Mouse (Mus musculus): ENCODE measurements around the gene Ifit1bl2. TPM values are rescaled to one million over a fixed set of nuclear protein-coding genes. Genes with fewer than 3 reads are reported as not detected.
"Not testable (repeated sequence)": the region's sequence is repeated elsewhere in the genome, so short reads cannot be mapped to it uniquely, and the experiment has no call there.

Ifit1bl2 gene
- 0.37 and 0.38 TPM in 2 replicates for polyA plus RNA-seq (2012; rRNA removed)

DNA sequence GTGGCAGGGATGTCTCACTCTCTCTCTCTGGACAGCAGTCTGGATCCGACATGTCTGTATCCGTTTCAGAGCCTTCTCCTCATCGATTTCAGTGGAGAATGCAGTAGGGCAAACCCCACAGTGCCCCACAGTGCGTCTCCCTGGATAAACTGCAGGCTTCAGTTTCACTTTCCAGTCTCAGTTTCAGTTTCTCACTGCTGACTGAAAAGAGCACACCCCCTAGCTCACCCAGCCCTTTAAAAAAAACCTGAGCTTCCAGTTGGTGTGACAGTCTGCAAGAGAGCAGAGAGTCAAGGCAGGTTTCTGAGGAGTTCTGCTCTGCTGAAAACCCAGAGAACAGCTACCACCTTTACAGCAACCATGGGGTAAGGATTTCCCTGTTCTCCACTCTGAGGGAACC, at the start of gene Ifit1bl2, which contains the start of gene Ifit1:
Gene Ifit1bl2, minus strand, starts transcription at position 121 of the 400 bp plus-strand sequence.
Gene Ifit1, plus strand, starts transcription at position 249 of the 400 bp plus-strand sequence.
- no peak for DNase-seq (ENCODE audit: low spot score)

DNA sequence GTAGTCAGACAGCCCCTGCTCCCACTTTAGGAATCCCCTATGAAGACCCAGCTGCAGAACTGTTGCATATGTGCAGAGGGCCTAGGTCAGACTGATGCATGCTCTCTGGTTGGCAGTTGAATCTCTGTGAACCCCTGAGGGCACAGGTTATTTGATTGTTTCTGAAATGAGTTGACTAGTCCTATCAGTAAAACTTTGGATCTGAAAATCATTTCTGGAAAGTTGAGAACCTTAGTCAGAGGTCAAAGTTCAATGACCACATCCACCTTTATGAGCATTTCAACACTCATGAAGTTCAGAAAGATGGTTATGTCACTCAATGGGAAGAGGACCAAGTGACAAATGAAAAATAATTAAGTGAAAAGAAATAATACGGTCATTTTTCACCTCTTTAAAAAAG, 45.0 kb upstream of the Ifit1bl2 start:
- no peak for DNase-seq (ENCODE audit: low spot score)

DNA sequence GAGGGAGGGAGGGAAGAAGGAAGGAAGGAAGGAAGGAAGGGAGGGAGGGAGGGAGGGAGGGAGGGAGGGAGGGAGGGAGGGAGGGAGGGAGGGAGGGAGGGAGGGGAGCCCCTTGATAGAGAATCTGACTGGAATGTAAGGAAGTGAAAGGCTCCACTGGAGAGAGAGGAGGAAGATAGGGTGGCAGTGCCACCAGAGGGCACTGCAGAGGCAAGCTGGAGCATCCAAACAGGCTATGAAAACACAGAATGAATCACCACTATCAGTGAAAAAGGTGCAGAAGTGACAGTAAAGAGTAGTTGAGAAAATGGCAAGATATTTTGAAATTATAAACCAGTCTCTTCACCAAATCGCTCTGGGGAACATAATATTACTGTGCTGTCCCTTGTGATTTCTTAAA, 44.3 kb upstream of the Ifit1bl2 start:
- no peak for DNase-seq (ENCODE audit: low spot score)

DNA sequence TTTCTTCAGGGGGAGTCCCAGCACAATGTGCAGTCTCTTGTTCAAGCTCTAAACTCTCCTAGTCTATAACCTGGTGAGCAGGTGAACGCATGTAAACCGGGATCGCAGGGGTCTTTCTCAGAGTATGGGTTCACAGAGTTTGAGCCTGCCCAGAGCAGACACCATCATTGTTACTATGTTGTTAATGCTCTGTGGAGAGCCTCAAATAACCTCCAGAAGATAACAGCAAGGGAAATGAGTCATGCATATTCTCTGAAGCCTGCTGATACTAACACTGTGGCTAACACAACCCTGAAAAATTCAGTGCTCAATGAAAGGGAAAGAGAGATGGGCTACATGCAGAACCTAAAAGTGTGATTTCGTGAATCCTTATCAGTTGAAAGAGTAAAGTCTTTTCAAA, 37.9 kb upstream of the Ifit1bl2 start:
- no peak for DNase-seq (ENCODE audit: low spot score)

DNA sequence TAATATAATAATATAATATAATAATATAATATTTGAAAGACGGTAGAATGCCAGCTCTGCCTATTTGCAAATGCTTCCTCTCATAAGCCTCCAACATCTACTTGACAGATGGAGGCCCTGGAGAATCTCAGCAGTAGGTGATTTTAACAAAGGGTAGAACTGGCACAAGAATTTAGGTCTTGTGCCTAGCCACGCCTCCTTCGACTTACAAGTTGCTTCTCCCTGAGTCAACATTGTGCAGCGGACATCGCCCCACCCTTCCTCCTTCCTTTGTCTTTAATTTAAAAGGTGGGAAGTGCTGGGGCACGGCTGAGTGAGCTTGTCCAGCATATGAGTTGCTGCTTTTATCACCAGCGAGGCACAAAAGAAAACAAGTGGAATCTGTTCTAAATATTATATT, 32.9 kb upstream of the Ifit1bl2 start:
- no peak for DNase-seq (ENCODE audit: low spot score)

DNA sequence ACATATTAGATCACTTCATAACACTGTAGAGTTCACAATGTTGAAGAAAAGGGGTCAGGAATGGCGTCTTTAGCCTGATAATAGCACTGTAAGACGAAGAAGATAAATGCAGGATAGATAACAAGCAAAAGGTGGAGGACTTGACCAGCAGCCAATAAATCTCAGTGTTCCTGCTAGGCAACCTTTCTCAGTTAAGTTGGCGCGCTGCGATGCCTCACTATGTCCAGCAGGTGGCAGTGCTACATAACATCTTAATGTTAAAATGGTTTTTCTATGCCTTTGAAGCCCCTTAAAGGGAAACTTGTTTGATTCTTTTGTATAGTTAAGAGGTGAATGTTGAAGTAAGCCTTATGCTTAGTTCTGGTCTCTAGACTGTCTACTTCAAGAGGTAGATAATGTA, 25.6 kb upstream of the Ifit1bl2 start:
- no peak for DNase-seq (ENCODE audit: low spot score)

DNA sequence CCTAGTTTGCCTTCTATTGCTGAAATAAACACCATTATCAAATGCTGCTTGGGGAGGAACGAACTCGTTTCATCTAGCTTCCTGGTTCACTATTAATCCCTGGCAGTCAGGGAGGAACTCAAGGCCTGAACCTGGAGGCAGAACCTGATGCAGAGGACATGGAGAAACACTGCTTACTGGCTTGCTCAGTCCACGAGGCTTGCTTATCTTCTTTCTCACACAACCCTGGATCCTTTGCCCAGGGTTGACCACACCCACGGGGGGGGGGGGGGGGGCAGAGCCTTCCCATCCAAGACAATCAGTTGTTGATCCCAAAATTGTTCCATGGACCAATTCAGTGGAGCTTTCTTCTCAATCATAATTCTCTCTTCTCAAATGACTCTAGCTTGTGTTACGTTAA, 22.2 kb upstream of the Ifit1bl2 start:
- no peak for DNase-seq (ENCODE audit: low spot score)

DNA sequence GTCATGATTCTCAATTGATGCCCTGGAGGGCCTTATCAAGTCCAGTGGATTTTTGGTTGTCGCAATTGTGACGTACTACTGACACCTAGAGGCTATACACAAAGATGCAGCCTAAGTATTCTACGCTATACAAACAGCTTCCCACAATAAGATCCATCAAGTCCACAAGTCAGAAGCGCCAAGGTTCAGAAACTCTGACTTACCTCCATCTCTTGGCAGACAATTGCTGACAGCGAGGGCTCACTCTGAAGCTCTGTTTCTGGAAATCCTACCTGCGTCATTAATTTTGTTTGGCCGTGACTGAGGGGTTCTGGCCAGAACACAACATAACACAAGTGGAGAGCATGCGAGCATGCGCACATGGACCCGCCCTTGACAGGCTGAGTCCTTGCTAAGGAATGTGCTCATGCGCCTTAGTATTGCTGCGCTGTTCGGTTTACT, 21.5 kb upstream of the Ifit1bl2 start:
- peak; percentile 31 for DNase-seq (ENCODE audit: low spot score)

DNA sequence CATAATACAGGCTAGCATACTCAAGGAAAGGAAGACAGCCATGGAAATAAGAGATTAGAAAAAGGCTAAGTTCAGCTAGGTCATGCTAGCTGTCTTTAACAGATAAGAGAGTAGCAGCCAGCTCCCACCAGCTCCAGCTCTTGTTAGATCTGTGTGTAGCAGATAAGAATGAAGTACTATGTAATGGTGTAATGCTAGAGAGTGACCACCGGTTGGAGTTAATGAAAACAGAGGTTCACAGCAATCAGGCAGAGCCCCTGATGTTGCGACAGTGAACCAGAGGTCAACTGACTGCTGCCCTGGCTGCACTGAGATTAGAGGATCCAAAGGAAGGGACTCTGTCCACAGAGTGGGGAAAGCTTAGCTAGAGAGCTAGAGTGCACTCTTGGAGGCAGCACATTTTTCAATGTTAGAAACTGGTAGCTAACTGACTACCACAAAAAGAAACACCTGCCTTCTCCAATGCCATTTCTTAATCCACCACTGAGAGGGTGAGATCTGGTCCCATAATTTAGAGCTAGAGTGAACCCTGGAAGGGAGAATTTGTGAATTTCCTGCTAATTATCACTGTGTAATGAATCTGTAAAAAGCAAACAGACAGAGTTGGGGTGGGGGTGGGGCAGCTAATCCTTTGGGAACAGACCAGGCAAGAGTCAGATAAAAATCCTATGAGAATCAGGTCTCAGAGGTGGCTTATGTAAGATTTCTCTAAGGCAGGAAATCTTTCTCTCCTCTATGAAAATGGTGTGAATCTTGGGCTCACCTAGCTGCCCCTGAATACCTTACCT, 16.2 kb upstream of the Ifit1bl2 start:
- DNase-seq (ENCODE audit: low spot score), result no peak

DNA sequence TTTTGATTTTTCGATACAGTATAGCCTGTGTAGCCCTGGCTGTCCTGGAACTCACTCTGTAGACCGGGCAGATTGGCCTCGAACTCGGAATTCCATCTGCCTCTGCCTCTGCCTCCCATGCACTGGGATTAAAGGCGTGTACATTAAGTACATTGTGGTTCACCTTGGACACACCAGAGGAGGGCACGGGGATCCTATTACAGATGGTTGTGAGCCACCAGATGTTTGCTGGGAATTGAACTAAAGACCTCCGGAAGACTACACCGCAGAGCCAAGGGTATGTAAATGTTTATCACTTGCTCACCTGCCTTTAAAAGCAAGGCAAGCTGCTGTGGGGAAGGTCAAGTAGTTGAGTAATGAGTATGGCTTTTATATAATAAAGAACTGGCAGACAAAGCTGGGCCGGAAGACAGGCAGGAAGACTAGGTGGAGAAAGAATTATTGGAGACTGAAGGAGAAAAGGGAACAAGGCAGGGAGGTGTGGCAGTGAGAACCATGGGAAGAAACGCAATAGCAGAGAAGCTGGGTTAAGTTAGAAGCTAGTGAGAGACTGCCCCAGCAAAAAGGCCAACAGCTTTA, 14.8 kb upstream of the Ifit1bl2 start:
- no peak for DNase-seq (ENCODE audit: low spot score)

DNA sequence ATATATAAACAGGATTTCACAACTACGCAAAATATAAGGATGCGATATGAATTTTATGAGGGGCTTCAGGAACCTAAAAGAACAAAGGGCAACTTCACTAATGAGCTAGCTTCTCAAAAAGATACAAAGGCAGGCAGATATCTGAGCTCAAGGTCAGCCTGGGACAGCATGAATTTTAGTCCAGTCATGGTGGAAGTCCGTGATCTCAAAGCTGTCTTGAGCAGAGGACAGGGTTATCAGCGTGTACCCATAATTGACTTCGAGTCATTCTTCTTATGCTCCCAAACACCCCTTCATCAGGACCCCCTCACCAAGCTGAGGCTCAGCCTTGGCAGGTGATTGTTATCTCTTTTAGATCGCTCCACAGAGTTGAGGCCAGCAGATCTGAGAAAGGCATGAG, 10.5 kb upstream of the Ifit1bl2 start:
- DNase-seq (ENCODE audit: low spot score), result no peak

DNA sequence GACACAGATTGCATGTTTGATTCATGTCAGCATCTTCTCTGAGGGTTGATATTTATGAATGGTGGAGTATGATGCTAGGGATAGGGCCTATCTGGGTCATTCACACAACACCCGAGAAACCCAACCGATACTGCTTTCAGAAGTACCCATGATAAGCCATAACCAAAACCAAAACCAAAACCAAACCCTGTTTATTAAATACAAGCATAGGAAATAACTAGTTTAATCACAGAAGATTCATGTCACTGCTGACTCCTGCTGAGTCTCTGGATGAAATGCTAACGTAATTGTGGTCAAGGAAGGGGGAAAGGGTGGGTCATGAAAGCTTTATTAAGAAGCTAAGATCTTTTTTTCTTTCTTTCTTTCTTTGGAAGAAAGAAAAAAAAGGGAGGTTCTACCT, 9.7 kb upstream of the Ifit1bl2 start:
- DNase-seq (ENCODE audit: low spot score), result no peak

DNA sequence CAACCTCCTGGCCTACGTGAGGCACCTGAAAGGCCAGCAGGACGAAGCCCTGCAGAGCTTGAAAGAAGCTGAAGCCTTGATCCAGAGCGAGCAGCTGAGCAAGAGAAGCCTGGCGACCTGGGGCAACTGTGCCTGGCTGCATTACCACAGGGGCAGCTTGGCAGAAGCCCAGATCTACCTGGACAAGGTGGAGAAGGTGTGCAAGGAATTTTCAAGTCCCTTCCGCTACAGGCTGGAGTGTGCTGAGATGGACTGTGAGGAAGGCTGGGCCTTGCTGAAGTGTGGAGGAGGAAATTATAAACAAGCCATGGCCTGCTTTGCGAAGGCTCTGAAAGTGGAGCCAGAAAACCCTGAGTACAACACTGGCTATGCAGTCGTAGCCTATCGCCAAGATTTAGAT, 7.1 kb upstream of the Ifit1bl2 start:
- not testable (repeated sequence) for DNase-seq (ENCODE audit: low spot score)

DNA sequence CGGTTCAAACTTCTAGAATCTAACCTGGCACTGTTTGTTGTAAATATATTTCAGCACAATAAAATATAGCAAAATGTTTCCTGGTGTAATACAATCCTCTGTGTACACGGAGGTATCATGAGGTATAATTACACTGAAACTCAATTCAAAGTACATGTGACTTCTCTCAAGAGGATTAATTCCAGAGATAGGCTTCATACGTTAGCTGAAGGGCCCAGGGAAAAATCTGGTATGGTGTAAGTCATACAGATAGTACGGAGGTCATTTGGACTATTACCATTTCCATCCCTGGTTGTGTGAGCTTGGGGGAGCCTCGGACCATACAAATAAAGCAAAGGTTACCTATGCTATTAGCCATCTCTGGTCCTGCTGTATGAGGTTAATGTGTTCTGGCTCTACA, 2.1 kb upstream of the Ifit1bl2 start:
- DNase-seq (ENCODE audit: low spot score), result no peak

DNA sequence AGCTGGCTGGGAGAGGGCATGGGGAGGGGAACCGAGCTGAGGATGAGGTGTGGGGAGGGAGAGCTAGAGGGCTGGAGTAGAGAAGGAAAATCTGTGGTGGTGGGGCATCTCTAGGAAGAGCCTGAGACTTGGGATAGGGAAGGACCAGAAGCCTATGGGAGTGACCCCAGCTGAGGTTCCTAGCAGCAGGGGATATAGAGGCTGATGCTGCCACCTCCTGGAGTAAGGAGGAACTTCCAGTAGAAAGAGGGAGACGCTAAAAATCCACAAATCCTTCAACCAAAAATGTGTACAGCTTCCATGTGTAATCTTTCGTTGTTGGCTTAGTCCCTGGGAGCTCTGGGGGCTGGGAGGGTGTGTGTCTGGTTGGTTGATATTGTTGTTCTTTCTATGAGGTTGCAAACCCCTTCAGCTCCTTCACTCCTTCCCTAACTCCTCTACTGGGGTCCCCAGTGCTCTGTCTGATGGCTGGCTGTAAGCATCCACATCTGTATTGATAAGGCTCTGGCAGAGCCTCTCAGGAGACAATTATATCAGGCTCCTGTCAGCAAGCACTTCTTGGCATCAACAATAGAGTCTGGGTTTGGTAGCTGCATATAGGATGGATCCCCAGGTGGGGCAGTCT, 3.5 kb downstream of the Ifit1bl2 start:
- no peak for DNase-seq (ENCODE audit: low spot score)

DNA sequence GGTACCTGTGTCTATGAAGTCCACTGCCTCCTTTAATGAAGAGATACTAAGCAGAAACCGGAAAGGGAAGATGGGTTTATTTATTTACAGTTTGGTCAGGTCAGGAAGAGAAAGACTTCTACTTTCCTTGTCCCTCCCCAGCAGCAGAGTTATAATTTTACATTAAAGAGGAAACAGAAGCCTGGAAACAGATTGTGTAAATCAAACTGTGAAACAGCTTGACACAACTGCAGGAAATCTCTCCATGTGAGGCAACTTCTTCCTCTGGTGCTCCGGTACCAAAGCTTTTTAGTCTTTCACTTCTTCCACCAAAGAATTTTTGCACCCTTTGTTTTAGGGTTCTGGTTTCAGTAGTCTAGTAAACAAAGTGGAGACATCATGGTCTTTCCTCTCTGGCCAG, 7.1 kb downstream of the Ifit1bl2 start:
- DNase-seq (ENCODE audit: low spot score), result no peak

DNA sequence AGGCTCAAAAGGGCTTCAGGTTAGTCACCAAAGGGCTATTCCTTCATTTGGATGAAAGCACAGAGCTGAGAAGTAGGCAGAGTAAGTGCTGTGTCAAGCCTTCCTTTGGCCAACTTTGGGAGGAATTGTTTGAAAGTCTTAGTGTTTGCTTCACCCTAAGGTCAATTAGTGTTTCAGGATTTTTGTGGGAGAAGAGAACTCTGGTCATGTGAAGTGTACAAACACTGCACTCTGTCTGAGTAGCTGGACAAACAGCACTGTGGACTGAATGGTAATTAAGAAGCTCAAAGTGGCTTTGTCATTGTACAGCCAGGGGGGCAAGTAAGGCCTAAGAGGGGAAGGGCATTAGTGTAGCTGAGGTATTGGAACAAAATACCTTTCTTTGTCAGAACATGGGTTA, 9.1 kb downstream of the Ifit1bl2 start:
- DNase-seq (ENCODE audit: low spot score), result no peak

DNA sequence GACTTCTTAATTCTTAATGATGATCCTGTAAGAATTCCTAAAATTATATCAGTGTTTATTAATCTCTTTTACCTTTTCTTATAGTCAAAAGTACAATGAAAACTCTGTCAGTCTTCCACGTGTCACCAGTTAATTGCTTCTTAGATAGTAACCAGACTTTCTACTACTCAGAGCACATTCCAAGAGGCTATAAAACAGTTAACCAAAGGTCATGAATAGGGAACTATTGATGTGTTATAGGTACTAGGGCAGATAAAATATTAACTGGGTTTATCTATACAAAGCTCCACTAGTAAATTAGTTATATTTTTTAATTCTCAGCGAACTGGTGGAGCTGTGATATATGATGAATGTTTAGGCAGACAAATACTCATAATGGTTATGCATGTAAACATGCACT, 13.0 kb downstream of the Ifit1bl2 start:
- no peak for DNase-seq (ENCODE audit: low spot score)

DNA sequence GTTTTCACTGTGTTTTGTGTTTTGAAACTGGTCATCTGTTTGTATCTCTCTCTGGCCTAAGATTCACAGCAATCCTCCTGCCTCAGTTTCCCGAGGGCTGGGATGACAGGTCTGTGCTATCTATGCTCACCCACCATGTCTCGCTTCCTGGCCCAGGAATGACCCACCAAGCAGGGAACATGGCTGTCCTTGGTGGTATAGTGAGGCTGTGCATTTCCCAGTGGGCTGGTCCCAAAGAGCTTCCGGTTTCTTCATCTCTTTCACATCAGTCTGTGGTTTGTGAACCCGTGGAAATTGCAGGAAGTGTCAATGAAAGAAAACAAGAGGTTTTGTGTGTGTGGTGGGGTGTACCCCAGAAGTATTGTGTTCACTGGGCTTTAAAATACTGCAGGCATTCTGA, 15.9 kb downstream of the Ifit1bl2 start:
- DNase-seq (ENCODE audit: low spot score), result no peak

DNA sequence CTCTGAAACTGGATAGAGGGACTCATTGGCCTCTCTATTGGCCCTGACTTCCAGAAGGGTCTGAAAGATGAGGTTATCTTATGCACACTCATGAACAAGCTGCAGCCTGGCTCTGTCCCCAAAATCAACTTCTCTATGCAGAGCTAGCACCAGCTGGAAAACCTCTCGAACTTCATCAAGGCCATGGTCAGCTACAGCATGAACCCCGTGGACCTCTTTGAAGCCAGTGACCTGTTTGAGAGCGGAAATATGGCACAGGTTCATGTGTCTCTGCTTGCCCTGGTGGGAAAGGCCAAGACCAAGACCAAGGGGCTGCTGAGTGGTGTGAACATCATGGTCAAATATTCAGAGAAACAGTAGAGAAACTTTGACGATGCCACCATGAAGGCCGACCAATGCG, 16.8 kb downstream of the Ifit1bl2 start:
- DNase-seq (ENCODE audit: low spot score), result no peak

DNA sequence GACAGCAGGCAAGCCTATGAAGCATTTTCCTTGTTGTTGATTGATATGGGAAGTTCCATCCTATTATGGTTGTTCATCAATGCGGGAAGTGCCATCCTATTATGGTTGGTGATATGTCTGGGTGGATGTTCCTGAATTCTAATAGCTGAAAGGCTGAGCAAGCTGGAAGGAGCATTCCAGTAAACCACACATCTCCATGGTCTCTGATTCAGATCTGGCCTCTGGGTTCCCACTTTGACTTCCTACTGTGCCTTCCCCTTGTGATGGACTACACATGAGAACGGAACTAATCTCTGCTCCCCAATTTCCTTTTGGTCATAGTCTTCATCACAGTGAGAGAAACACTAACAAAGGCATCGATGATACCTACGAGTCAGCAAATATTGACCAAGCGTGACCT, 19.7 kb downstream of the Ifit1bl2 start:
- DNase-seq (ENCODE audit: low spot score), result no peak

DNA sequence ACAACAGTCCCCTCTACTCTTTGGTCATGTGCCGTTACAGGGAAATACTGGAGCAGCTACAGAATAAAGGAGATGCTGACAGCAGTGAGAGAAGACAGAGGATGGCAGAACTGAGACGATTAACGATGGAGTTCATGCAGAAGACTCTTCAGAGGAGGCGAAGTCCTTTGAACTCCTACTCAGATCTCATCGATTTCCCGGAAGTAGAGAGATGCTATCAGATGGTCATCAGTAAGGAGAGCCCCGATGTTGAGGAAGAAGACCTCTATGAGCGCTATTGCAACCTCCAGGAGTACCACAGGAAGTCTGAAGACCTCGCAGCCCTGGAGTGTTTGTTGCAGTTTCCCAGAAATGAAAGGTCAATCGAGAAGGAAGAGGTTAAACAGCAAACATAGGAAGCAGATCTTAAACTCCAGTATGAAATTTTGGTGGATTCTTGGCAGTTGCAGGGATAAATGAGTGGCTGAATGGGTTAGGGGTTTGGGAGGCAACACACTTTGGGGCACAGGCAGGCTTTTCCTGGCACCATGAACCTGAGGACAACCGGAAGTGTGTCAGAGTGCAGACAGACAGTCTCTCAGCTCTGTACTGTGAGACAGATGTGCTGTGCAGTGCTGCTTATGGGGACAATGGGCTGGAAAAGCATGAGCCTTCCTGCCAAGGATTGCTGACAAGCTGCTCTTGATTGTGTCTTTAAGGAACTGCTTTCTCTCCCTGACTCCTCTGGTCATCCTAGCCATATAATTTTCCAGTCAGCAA, 28.1 kb downstream of the Ifit1bl2 start:
- not testable (repeated sequence) for DNase-seq (ENCODE audit: low spot score)
